Mouse (Mus musculus): Measurements from ENCODE around the gene Krtcap2.
A peak's percentile ranks its signal among the peaks of the same experiment; 100 is the strongest.

Gene Krtcap2

GRCm38 (mm10) chr3:89251365-89251895, 5.7 kb downstream of the Krtcap2 start:
- peak; percentile 70 to 80 for DNase-seq

GRCm38 (mm10) chr3:89254994-89255393, 9.2 kb downstream of the Krtcap2 start:
- no peak for DNase-seq

- DNase-seq, result no peak
Observed at GRCm38 (mm10) chr3:89256177-89256576, 10.4 kb downstream of the Krtcap2 start.

- no peak for DNase-seq
Observed at GRCm38 (mm10) chr3:89259076-89259475, 13.3 kb downstream of the Krtcap2 start, which contains the start of gene Dpm3. TSS of gene Dpm3 (plus strand) at chr3:89259358.

GRCm38 (mm10) chr3:89260211-89260610, 14.4 kb downstream of the Krtcap2 start:
- DNase-seq, result no peak

- DNase-seq, result no peak
Observed at GRCm38 (mm10) chr3:89262417-89262816, 16.7 kb downstream of the Krtcap2 start.

- DNase-seq, result peak; percentile 67 to 77
Observed at GRCm38 (mm10) chr3:89266439-89266893, 20.7 kb downstream of the Krtcap2 start.

GRCm38 (mm10) chr3:89268916-89269315, 23.1 kb downstream of the Krtcap2 start:
- DNase-seq, result no peak

- peak; percentile 72 to 74 for DNase-seq
Observed at GRCm38 (mm10) chr3:89270051-89270755, 24.4 kb downstream of the Krtcap2 start, which contains the start of gene Slc50a1. TSS of gene Slc50a1 (minus strand) at chr3:89270570.

GRCm38 (mm10) chr3:89270891-89271290, 25.1 kb downstream of the Krtcap2 start:
- DNase-seq, result no peak

- DNase-seq, result no peak
Observed at GRCm38 (mm10) chr3:89271760-89272159, 26.0 kb downstream of the Krtcap2 start.

- DNase-seq, result no peak
Observed at GRCm38 (mm10) chr3:89276061-89276460, 30.3 kb downstream of the Krtcap2 start.

GRCm38 (mm10) chr3:89277281-89278021, 31.7 kb downstream of the Krtcap2 start:
- no peak for DNase-seq

- DNase-seq, result no peak
Observed at GRCm38 (mm10) chr3:89278107-89278506, 32.3 kb downstream of the Krtcap2 start.

GRCm38 (mm10) chr3:89278643-89279042, 32.9 kb downstream of the Krtcap2 start:
- DNase-seq, result no peak

- DNase-seq, result no peak
Observed at GRCm38 (mm10) chr3:89279153-89279890, 33.6 kb downstream of the Krtcap2 start.

- no peak for DNase-seq
Observed at GRCm38 (mm10) chr3:89280050-89280605, 34.4 kb downstream of the Krtcap2 start.

GRCm38 (mm10) chr3:89280606-89281511, 35.1 kb downstream of the Krtcap2 start, which contains the start of gene Efna1:
TSS of gene Efna1 (minus strand) at chr3:89281142.
- DNase-seq, result no peak

GRCm38 (mm10) chr3:89281579-89282290, 36.0 kb downstream of the Krtcap2 start:
- peak; percentile 56 to 60 for DNase-seq

- no peak for DNase-seq
Observed at GRCm38 (mm10) chr3:89282291-89282643, 36.5 kb downstream of the Krtcap2 start.

- DNase-seq, result no peak
Observed at GRCm38 (mm10) chr3:89284261-89284660, 38.5 kb downstream of the Krtcap2 start.

All from thymus, adult 18-20 months (tissue).